Mouse (Mus musculus): Measurements from ENCODE around the gene Hbq1a. TPM values are rescaled to one million over a fixed set of nuclear protein-coding genes. Genes with fewer than 3 reads are reported as not detected.

Hbq1a gene
- total and polyA plus RNA-seq, 3 experiments, result not detected

DNA sequence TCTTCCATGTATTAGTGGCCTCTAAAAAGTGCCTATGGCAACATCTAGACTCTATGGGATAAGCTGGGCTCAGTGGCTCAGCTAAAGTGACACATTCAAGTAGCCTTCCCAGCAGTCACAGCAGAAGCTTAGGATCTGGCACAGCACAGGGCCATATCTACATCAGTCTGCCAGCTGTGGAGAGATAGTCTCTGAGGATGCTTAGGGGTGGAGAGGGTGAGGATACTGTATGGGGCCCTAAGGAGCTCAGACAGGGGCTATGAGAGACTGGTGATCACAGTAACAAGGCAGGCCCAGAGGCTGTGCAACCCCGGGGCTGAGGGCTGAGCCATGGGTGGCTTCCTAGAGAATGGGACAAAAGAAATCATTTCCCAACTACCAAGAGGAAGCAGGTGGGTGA lies 7.1 kb downstream of the Hbq1a start:
- no peak for DNase-seq (ENCODE audit: extremely low read depth)
- Histone ChIP-seq H3K9ac (ENCODE audit: insufficient read depth, low read depth) (no peak overlapping the region), H3K4me3 (replicated peaks in 1 of 3; ENCODE audit: low read depth in 2 of 3, low read length in 2 of 3, poor library complexity in 1 of 3) (no peak overlapping the region), H3K4me2 (ENCODE audit: insufficient read depth, low read depth, poor library complexity, severe bottlenecking) (no peak overlapping the region), H3K36me3 (replicated peaks in 1 of 2; ENCODE audit: control insufficient read depth in 1 of 2, insufficient read depth in 1 of 2, low read length in 1 of 2) (no peaks in the 10 kb centered on the region), H3K9me3 (replicated peaks; ENCODE audit: low read length) (no peaks in the 10 kb centered on the region), H3K27me3 (replicated peaks) (peaks cover 14% of the 10 kb centered on the region), H3K79me2 (replicated peaks; ENCODE audit: control insufficient read depth, extremely low read depth, insufficient read depth, poor library complexity, severe bottlenecking) (no peaks in the 10 kb centered on the region), H3K4me1 (ENCODE audit: control insufficient read depth in 1 of 2, insufficient read depth in 2 of 2) (no peaks in the 10 kb centered on the region; a peak in 1 of 4 replicates), H3K27ac (ENCODE audit: insufficient read depth, low read depth) (no peak overlapping the region)
- in situ Hi-C loops (cut with MboI; ENCODE audit: low pct_ligation_motif_present, low pct_unique_long_range_greater_than_20kb, low sequenced_read_pairs) (loop anchor here (10.0 to 25.0 kb wide), 2 partner anchors 122 to 320 kb away; no protein-coding TSS in a partner anchor), dilution Hi-C loops (cut with MboI; ENCODE audit: extremely low pct_ligation_motif_present, extremely low pct_unique_long_range_greater_than_20kb, low sequenced_read_pairs) (no loop called here)
- TF ChIP-seq IRF4 (IDR thresholded peaks at IDR 0.05; ENCODE audit: low read depth, low read length) (no peak), ZMIZ1 (IDR thresholded peaks at IDR 0.05; ENCODE audit: low read depth, low read length) (no peak), ZKSCAN1 (IDR thresholded peaks at IDR 0.05; ENCODE audit: borderline replicate concordance, low read depth, low read length) (no peak), RAD21 (IDR thresholded peaks at IDR 0.05; ENCODE audit: low read depth, low read length) (no peak), MEF2A (IDR thresholded peaks at IDR 0.05; ENCODE audit: borderline replicate concordance, low read depth, low read length) (no peak)

DNA sequence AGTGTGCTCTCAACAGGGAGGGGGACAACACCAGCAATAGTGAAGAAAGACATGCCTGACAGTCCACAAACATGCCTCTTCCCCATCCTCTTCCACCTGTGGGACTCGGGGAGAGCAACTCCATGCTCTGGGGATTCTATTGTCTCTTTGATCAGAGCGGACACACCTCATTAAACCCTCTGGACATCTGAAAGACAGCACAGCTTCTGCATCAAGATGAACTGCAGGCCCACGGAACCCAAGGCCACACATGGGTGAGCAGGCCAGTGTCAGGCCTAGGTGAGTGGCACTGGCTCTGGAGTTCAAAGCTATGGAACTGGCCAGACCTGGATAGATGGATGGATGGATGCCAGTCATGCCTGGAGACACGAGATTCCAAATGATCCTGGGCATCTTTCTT lies 9.6 kb downstream of the Hbq1a start:
- H3K27me3 ChIP-seq (replicated peaks), result peaks cover 6% of the 10 kb centered on the region
- dilution Hi-C loops (cut with MboI; ENCODE audit: extremely low pct_ligation_motif_present, extremely low pct_unique_long_range_greater_than_20kb, low sequenced_read_pairs) (no loop called here), in situ Hi-C loops (cut with MboI; ENCODE audit: low pct_ligation_motif_present, low pct_unique_long_range_greater_than_20kb, low sequenced_read_pairs) (loop anchor here (10.0 to 25.0 kb wide), 2 partner anchors 125 to 322 kb away; no protein-coding TSS in a partner anchor)
- H3K27ac ChIP-seq (ENCODE audit: insufficient read depth, low read depth), result no peak overlapping the region
- no peak overlapping the region for H3K4me2 ChIP-seq (ENCODE audit: insufficient read depth, low read depth, poor library complexity, severe bottlenecking)
- DNase-seq (ENCODE audit: extremely low read depth), result no peak
- peaks cover 0 to 3% of the 10 kb centered on the region in 2 experiments; a peak in 2 of 4 replicates for H3K4me1 ChIP-seq (ENCODE audit: control insufficient read depth in 1 of 2, insufficient read depth in 2 of 2)
- no peak overlapping the region for H3K9ac ChIP-seq (ENCODE audit: insufficient read depth, low read depth)
- H3K36me3 ChIP-seq (replicated peaks in 1 of 2; ENCODE audit: control insufficient read depth in 1 of 2, insufficient read depth in 1 of 2, low read length in 1 of 2), result no peaks in the 10 kb centered on the region
- no peaks in the 10 kb centered on the region for H3K79me2 ChIP-seq (replicated peaks; ENCODE audit: control insufficient read depth, extremely low read depth, insufficient read depth, poor library complexity, severe bottlenecking)
- TF ChIP-seq JUND (conservative IDR thresholded peaks at IDR 0.05; ENCODE audit: low read depth, low read length) (no peak), MYC (IDR thresholded peaks at IDR 0.05; ENCODE audit: low read depth, low read length) (no peak), PAX5 (IDR thresholded peaks at IDR 0.05; ENCODE audit: low read length) (no peak), ZC3H11A (IDR thresholded peaks at IDR 0.05; ENCODE audit: low read depth, low read length) (no peak), CHD1 (IDR thresholded peaks at IDR 0.05; ENCODE audit: low read depth, low read length) (no peak), NELFE (IDR thresholded peaks at IDR 0.05; ENCODE audit: low read depth, low read length) (no peak), MAFK (IDR thresholded peaks at IDR 0.05; ENCODE audit: insufficient replicate concordance, low read length) (no peak), CTCF (conservative IDR thresholded peaks at IDR 0.05 in 1 of 2, IDR thresholded peaks at IDR 0.05 in 1 of 2; ENCODE audit: low read depth in 2 of 2, low read length in 2 of 2) (no peak), RAD21 (IDR thresholded peaks at IDR 0.05; ENCODE audit: low read depth, low read length) (no peak)
- no peak overlapping the region for H3K4me3 ChIP-seq (replicated peaks in 1 of 3; ENCODE audit: low read depth in 2 of 3, low read length in 2 of 3, poor library complexity in 1 of 3)
- H3K9me3 ChIP-seq (replicated peaks; ENCODE audit: low read length), result no peaks in the 10 kb centered on the region

DNA sequence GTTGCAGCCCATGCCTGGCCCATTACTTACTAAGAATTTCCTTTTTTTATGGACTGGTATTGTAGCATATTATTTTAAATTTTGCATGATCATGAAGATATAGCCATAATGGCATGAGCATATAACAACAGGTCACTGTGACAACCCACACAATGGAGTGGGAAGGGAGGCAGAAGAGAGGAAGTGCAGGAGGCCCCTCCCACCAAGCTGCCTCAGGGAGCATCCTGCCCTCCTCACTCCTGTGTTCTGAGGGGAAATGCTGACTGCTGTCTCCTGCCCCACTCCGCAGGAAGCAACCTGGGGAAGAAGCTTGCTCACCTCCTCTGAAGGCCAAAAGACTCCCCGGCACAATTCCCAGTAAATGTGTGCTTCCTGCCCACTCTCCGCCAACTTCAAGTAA lies 10.1 kb downstream of the Hbq1a start:
- Histone ChIP-seq H3K27me3 (replicated peaks) (peaks cover 5% of the 10 kb centered on the region), H3K4me1 (ENCODE audit: control insufficient read depth in 1 of 2, insufficient read depth in 2 of 2) (peaks cover 0 to 3% of the 10 kb centered on the region in 2 experiments; a peak in 2 of 4 replicates), H3K36me3 (replicated peaks in 1 of 2; ENCODE audit: control insufficient read depth in 1 of 2, insufficient read depth in 1 of 2, low read length in 1 of 2) (no peaks in the 10 kb centered on the region), H3K4me2 (ENCODE audit: insufficient read depth, low read depth, poor library complexity, severe bottlenecking) (no peak overlapping the region), H3K79me2 (replicated peaks; ENCODE audit: control insufficient read depth, extremely low read depth, insufficient read depth, poor library complexity, severe bottlenecking) (no peaks in the 10 kb centered on the region), H3K4me3 (replicated peaks in 1 of 3; ENCODE audit: low read depth in 2 of 3, low read length in 2 of 3, poor library complexity in 1 of 3) (no peak overlapping the region), H3K9ac (ENCODE audit: insufficient read depth, low read depth) (no peak overlapping the region), H3K9me3 (replicated peaks; ENCODE audit: low read length) (no peaks in the 10 kb centered on the region), H3K27ac (ENCODE audit: insufficient read depth, low read depth) (no peak overlapping the region)
- no peak for DNase-seq (ENCODE audit: extremely low read depth)
- TF ChIP-seq E2F4 (IDR thresholded peaks at IDR 0.05; ENCODE audit: insufficient replicate concordance, low read depth, low read length) (no peak), MYC (IDR thresholded peaks at IDR 0.05; ENCODE audit: low read depth, low read length) (no peak), MXI1 (IDR thresholded peaks at IDR 0.05; ENCODE audit: low read depth, low read length) (no peak), IRF4 (IDR thresholded peaks at IDR 0.05; ENCODE audit: low read depth, low read length) (no peak), GABPA (IDR thresholded peaks at IDR 0.05; ENCODE audit: insufficient replicate concordance, low read depth, low read length) (no peak), EP300 (IDR thresholded peaks at IDR 0.05; ENCODE audit: low read length) (no peak), USF1 (IDR thresholded peaks at IDR 0.05; ENCODE audit: low read depth, low read length) (no peak), CHD2 (IDR thresholded peaks at IDR 0.05; ENCODE audit: low read length) (no peak), NELFE (IDR thresholded peaks at IDR 0.05; ENCODE audit: low read depth, low read length) (no peak), ZMIZ1 (IDR thresholded peaks at IDR 0.05; ENCODE audit: low read depth, low read length) (no peak), MAZ (IDR thresholded peaks at IDR 0.05; ENCODE audit: low read depth, low read length) (no peak), JUND (conservative IDR thresholded peaks at IDR 0.05; ENCODE audit: low read depth, low read length) (no peak), ZNF384 (IDR thresholded peaks at IDR 0.05; ENCODE audit: low read depth, low read length) (no peak), UBTF (IDR thresholded peaks at IDR 0.05; ENCODE audit: low read depth, low read length) (no peak)
- in situ Hi-C loops (cut with MboI; ENCODE audit: low pct_ligation_motif_present, low pct_unique_long_range_greater_than_20kb, low sequenced_read_pairs) (loop anchor here (10.0 to 25.0 kb wide), 2 partner anchors 125 to 323 kb away; no protein-coding TSS in a partner anchor), dilution Hi-C loops (cut with MboI; ENCODE audit: extremely low pct_ligation_motif_present, extremely low pct_unique_long_range_greater_than_20kb, low sequenced_read_pairs) (no loop called here)

Measured in CH12.LX (cell line).